Mouse (Mus musculus) stomach, embryonic 16.5 days (tissue): Measurements from ENCODE around the gene Mctp1. TPM values are rescaled to one million over a fixed set of nuclear protein-coding genes. Genes with fewer than 3 reads are reported as not detected.
"Not testable (repeated sequence)": the region's sequence is repeated elsewhere in the genome, so short reads cannot be mapped to it uniquely, and the experiment has no call there.

Source experiments
- ATAC-seq: fragments of 200-750 bp; cut with Nextera tagmentation; 2 replicates; pipeline ENCODE4 v1.8.0; 2017; ENCODE audit warnings: moderate number of reproducible peaks, moderate TSS enrichment; ENCODE audit not compliant: insufficient read depth, low FRiP score
- H3K27ac ChIP-seq: fragments of 300-500 bp; sonication (generic); 2 replicates; pipeline ENCODE4 v1.5.1; 2014; ENCODE audit warnings: low read length
- H3K27me3 ChIP-seq: fragments of 300-500 bp; sonication (generic); 2 replicates; pipeline ENCODE4 v1.6.1; 2014; ENCODE audit warnings: low read length, control low read depth, mixed read lengths; ENCODE audit not compliant: control insufficient read depth, insufficient read depth
- H3K36me3 ChIP-seq: fragments of 300-500 bp; sonication (generic); 2 replicates; pipeline ENCODE4 v1.6.1; 2014; ENCODE audit warnings: low read length; ENCODE audit not compliant: control insufficient read depth, insufficient read depth
- H3K4me1 ChIP-seq: fragments of 300-500 bp; sonication (generic); 2 replicates; pipeline ENCODE4 v1.6.1; 2014; ENCODE audit warnings: low read length, control low read depth, mixed read lengths; ENCODE audit not compliant: control insufficient read depth, insufficient read depth
- H3K4me2 ChIP-seq: fragments of 300-500 bp; sonication (generic); 2 replicates; pipeline ENCODE4 v1.6.1; 2014; ENCODE audit warnings: low read depth, low read length, mixed read lengths
- H3K4me3 ChIP-seq: fragments of 300-500 bp; sonication (generic); replicated peaks from 2 replicates; pipeline ENCODE4 v1.5.1; 2014; ENCODE audit warnings: mild to moderate bottlenecking, low read length
- H3K9ac ChIP-seq: fragments of 300-500 bp; sonication (generic); 2 replicates; pipeline ENCODE4 v1.6.1; 2014; ENCODE audit warnings: low read length
- H3K9me3 ChIP-seq: fragments of 300-500 bp; sonication (generic); replicated peaks from 2 replicates; pipeline ENCODE4 v1.6.1; 2016; ENCODE audit warnings: low read length, control low read depth; ENCODE audit not compliant: control insufficient read depth
- WGBS: fragments of 180-500 bp; shearing (Covaris S2); extraction: QIAGEN DNeasy Blood & Tissue Kit; methylation state at CpG from one replicate; pipeline ENCODE4 v1.1.7; 2014; 5-methylcytosine and 5-hydroxymethylcytosine counted together
- polyA plus RNA-seq: library from polyadenylated mRNA; unstranded; fragments of >200 nt; fragmentation: Nextera tagmentation; extraction: Ambion mirVana; gene quantifications from 2 replicates; pipeline ENCODE4 v1.2.1, GENCODE M21; 2015

Gene Mctp1
- polyA plus RNA-seq, 1 experiment from 2014 or later: 1.8 TPM

DNA sequence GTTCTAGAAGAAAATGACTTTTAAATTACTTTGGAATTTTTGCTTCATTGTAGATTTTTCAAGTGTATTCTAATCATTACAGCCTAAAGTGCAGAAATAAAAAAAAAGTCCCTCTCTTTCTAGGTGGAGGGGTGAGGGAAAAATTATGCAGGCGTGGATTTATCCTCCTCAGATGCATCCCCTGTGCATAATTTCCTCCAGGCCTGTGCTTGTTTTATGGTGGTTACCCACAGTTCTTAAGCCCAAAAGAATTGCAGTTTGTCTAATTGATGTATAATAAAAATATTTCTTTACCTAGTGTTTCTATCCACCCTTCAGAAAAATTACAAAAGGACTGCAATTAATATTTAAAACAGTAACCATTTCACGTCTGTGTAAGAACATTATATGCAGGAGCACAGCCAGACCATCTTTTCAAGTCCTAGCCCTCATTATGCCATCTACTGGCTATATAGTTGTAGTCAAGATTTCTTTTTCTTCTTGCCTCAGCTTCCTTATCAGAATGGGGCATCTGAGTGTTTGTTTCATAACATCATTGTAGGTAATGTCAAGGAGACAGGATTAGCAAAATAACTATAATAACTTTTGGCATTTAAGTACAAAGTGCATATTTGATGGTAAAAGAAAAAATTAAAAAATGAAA lies 184.4 kb downstream of the Mctp1 start:
- Histone ChIP-seq H3K27ac (no peak overlapping the region), H3K4me1 (no peaks in the 10 kb centered on the region), H3K9me3 (no peaks in the 10 kb centered on the region), H3K36me3 (no peaks in the 10 kb centered on the region), H3K4me3 (no peak overlapping the region), H3K4me2 (no peak overlapping the region), H3K9ac (no peak overlapping the region), H3K27me3 (no peaks in the 10 kb centered on the region)
- no peak for ATAC-seq
- 64% methylated on average over 2 of the region's 2 CpGs for WGBS

DNA sequence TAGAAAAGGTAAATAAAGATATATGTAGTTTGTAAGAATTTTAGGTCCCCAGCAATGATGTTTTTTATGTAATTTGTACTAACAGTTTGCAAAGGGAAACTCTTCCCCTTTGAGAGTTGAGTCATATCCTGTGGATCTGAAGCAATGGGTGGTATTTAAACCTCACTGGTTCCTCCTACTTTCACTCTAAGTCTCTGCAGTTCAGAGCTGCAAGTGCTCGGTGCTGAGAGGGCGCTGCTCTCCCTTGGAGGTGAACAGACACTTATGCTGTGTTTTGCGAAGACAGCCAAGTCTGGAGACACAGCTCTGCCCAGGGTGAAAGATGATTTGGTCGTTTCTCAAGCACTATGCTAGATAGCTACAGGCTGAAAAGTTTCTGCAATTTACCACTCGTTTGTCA lies 195.1 kb downstream of the Mctp1 start:
- ATAC-seq: no peak
- Histone ChIP-seq H3K27ac (no peak overlapping the region), H3K9ac (no peak overlapping the region), H3K36me3 (no peaks in the 10 kb centered on the region), H3K4me1 (no peaks in the 10 kb centered on the region), H3K4me2 (no peak overlapping the region), H3K4me3 (no peak overlapping the region), H3K27me3 (no peaks in the 10 kb centered on the region), H3K9me3 (no peaks in the 10 kb centered on the region)
- WGBS: 30% methylated on average over 5 of the region's 5 CpGs

DNA sequence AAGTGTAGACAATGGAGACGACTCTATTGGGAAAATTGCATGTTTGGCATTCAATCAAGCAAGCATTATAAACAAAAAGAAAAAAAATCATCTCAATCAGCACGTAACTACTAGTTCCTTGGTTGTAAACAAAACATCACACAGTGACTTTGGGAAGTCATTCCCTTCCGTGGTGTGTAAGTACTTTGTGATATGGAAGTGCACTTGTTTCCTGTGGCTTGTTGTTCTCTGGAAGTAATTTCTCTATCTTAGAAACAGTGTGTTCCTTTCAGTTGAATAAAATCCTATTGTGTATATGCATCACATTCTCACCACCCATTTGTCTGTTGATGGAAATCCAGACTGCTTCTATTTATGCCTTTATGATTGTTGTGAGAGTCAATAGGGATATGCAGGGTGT lies 201.1 kb downstream of the Mctp1 start:
- H3K4me3 ChIP-seq: no peak overlapping the region
- no peak overlapping the region for H3K4me2 ChIP-seq
- H3K27ac ChIP-seq: no peak overlapping the region
- H3K9me3 ChIP-seq: no peaks in the 10 kb centered on the region
- no peaks in the 10 kb centered on the region for H3K27me3 ChIP-seq
- no peaks in the 10 kb centered on the region for H3K4me1 ChIP-seq
- ATAC-seq: no peak
- H3K9ac ChIP-seq: no peak overlapping the region
- no peaks in the 10 kb centered on the region for H3K36me3 ChIP-seq
- WGBS: 40% methylated on average over 3 of the region's 3 CpGs

DNA sequence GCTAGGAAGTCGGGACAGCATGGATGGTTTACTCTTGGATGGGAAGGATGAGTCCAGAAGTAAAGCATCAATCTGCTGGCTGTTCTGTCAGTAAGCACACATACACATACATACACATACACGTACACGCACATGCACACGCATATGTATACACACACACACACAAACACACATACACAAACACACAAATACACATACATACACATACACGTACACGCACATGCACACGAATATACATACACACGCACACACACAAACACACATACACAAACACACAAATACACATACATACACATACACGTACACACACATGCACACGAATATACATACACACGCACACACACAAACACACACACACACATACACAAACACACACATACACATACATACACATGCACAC lies 206.4 kb downstream of the Mctp1 start:
- H3K9me3 ChIP-seq, H3K27me3 ChIP-seq, H3K9ac ChIP-seq, H3K36me3 ChIP-seq, H3K4me3 ChIP-seq, H3K27ac ChIP-seq, H3K4me2 ChIP-seq, H3K4me1 ChIP-seq: not testable (repeated sequence)
- 87% methylated on average over 11 of the region's 11 CpGs for WGBS
- ATAC-seq: peak; percentile 21; the same call in 1 of the 2 replicates

- Histone ChIP-seq H3K9ac (no peak overlapping the region), H3K4me2 (no peak overlapping the region), H3K9me3 (no peaks in the 10 kb centered on the region), H3K36me3 (no peaks in the 10 kb centered on the region), H3K27ac (no peak overlapping the region), H3K4me3 (no peak overlapping the region), H3K27me3 (no peaks in the 10 kb centered on the region), H3K4me1 (no peaks in the 10 kb centered on the region)
- no peak for ATAC-seq
Measured at GRCm38 (mm10) chr13:76591189-76591588, 206.9 kb downstream of the Mctp1 start.

- no peaks in the 10 kb centered on the region for H3K27me3 ChIP-seq
- no peaks in the 10 kb centered on the region for H3K4me1 ChIP-seq
- H3K4me3 ChIP-seq: no peak overlapping the region
- no peaks in the 10 kb centered on the region for H3K36me3 ChIP-seq
- no peaks in the 10 kb centered on the region for H3K9me3 ChIP-seq
- no peak overlapping the region for H3K27ac ChIP-seq
- ATAC-seq: no peak
- WGBS: 68% methylated on average over 1 of the region's 1 CpGs
- no peak overlapping the region for H3K4me2 ChIP-seq
- H3K9ac ChIP-seq: no peak overlapping the region
Measured at GRCm38 (mm10) chr13:76591692-76592091, 207.4 kb downstream of the Mctp1 start.

DNA sequence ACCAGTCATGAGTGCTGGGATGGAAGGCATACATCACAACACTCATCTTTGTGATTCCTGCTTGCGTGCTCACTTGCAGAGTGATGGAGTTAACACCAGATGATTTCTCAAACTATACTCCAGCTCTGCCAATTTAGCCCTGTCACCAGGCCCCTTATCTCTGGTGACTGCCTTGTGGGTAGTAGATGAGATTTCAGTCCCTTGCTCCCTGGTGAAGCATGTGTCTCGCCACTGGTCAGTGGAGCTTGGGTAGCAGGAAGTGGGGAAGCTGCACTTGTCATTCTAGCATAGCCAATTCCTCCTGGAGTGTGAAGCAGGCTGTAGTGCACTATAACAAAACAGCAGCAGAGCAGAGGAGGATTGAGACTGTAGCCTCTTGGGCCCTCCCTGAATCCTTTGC lies 208.6 kb downstream of the Mctp1 start:
- Histone ChIP-seq H3K27me3 (no peaks in the 10 kb centered on the region), H3K27ac (no peak overlapping the region), H3K4me1 (no peaks in the 10 kb centered on the region), H3K9me3 (no peaks in the 10 kb centered on the region), H3K9ac (no peak overlapping the region), H3K4me2 (no peak overlapping the region), H3K36me3 (no peaks in the 10 kb centered on the region), H3K4me3 (no peak overlapping the region)
- WGBS: 77% methylated on average over 2 of the region's 2 CpGs
- no peak for ATAC-seq

DNA sequence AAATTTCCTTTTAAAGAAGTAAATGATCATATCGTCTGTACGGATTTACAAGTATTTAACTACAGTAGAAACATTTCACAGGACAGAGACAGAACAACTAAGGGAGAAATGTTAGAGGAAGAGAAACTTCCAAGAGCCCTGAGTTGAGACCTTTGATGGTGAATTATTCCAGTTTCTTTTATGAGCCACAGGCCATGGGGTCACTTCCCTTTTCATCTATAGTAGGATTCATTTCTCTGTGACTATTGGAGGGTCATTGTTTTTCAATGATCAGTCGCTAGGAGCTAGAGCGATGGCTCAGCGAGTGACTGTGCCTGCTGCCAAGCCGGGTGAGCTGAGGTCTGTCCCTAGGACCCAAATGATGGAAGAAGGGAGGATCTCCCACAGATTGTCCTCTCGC lies 212.7 kb downstream of the Mctp1 start:
- no peak overlapping the region for H3K4me2 ChIP-seq
- H3K4me3 ChIP-seq: no peak overlapping the region
- no peak overlapping the region for H3K27ac ChIP-seq
- H3K36me3 ChIP-seq: no peaks in the 10 kb centered on the region
- no peak overlapping the region for H3K9ac ChIP-seq
- 75% methylated on average over 7 of the region's 7 CpGs for WGBS
- no peaks in the 10 kb centered on the region for H3K27me3 ChIP-seq
- no peaks in the 10 kb centered on the region for H3K4me1 ChIP-seq
- ATAC-seq: no peak
- no peaks in the 10 kb centered on the region for H3K9me3 ChIP-seq

DNA sequence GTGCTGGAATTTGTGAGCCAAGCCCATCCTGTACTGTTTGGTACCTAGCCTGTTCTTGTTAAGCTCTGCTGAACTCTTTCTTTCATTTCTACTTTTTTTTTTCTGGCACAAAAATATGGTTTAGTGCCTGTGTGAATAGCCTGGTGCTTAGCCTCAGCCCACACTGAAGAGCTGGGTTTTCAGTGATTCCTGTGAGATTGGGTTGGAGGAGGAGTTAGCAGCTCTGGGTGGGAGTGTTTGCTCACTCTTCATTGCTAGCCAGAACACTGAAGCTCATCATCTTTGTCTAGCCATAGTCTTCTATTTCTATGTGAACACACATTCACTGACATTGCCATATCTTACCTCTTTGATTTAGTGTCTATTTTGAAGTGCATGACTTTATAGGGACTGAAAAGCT lies 225.1 kb downstream of the Mctp1 start:
- H3K27ac ChIP-seq: no peak overlapping the region

GRCm38 (mm10) chr13:76611499-76611898 lies 227.2 kb downstream of the Mctp1 start:
- H3K4me3 ChIP-seq: no peak overlapping the region
- H3K27ac ChIP-seq: no peak overlapping the region
- H3K9ac ChIP-seq: no peak overlapping the region
- no peaks in the 10 kb centered on the region for H3K27me3 ChIP-seq
- no peaks in the 10 kb centered on the region for H3K4me1 ChIP-seq
- no peaks in the 10 kb centered on the region for H3K36me3 ChIP-seq
- 80% methylated on average over 2 of the region's 2 CpGs for WGBS
- ATAC-seq: no peak
- no peak overlapping the region for H3K4me2 ChIP-seq
- no peaks in the 10 kb centered on the region for H3K9me3 ChIP-seq

More for the DNA sequence above, 225.1 kb downstream of the Mctp1 start:
- H3K27me3 ChIP-seq: no peaks in the 10 kb centered on the region
- no peaks in the 10 kb centered on the region for H3K36me3 ChIP-seq
- H3K4me3 ChIP-seq: no peak overlapping the region
- H3K4me1 ChIP-seq: no peaks in the 10 kb centered on the region
- H3K9me3 ChIP-seq: no peaks in the 10 kb centered on the region
- ATAC-seq: no peak
- no peak overlapping the region for H3K9ac ChIP-seq
- H3K4me2 ChIP-seq: no peak overlapping the region
